Mouse (Mus musculus) effector memory CD4-positive, alpha-beta T cell, adult 7 months (primary cell): ENCODE measurements around the gene Hrg. TPM values are rescaled to one million over a fixed set of nuclear protein-coding genes. Genes with fewer than 3 reads are reported as not detected.

Source experiments
- polyA plus RNA-seq: library from polyadenylated mRNA; unstranded; fragments of 100-300 nt; shearing (Covaris generic); gene quantifications from one replicate; pipeline ENCODE4 v1.2.1, GENCODE M21; 2017

Gene Hrg
- polyA plus RNA-seq: not detected

DNA sequence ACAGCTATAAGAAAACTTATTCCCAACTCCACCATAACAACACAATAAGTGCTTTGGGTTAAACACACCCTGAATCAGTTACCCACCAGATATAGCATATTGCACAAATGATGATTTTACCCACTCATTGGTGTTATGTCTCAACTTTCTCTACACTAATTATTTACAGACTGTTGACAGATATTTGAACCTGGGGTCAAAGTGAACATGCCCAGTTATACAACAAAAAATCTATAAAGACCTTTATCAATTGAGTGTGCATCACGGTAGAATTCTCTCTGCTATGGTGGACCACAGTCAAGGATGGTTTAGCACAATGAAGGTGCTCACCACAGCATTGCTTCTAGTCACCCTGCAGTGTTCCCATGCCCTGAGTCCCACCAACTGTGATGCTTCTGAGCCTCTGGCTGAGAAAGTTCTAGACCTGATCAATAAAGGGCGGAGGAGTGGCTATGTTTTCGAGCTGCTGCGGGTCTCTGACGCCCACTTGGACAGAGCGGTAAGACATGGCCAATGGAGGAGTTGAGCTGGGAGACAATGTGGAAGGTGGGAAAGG, at the start of gene Hrg:
Gene Hrg (plus strand): TSS at position 233 of the 556 bp plus-strand sequence.

DNA sequence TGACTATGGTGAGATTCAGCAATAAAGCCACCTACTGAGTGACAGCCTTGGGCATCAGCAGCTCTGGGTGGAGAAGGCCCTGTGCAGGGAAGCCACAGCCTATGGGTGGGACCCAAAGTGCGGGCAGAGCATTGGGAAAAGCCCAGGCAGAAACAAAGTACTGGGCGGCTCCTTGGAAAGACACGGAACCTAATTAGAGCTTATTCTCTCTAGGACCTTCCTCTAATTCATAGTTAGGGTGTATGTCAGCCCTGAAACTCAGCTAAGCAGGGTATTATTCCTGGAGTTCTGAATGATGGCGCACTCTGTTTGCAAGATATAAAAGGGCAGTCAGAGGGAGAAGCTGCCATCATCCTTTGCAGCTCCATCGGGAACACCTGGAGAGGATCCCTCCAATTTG, 32.8 kb upstream of the Hrg start, which contains the start of gene Fetub:
Gene Fetub (plus strand): TSS at position 301 of the 400 bp plus-strand sequence.

Other genes with a start within 250 kb of the Hrg start
- gene Crygs, start 139.5 kb upstream of the Hrg start, polyA plus RNA-seq: not detected
- gene Tbccd1, start 93.4 kb upstream of the Hrg start, polyA plus RNA-seq: 12.7 TPM
- gene Dnajb11, start 93.2 kb upstream of the Hrg start, polyA plus RNA-seq: 78.9 TPM
- not detected for gene Ahsg, start 59.8 kb upstream of the Hrg start, polyA plus RNA-seq
- 0.28 TPM for gene Fetub, start 32.7 kb upstream of the Hrg start, polyA plus RNA-seq
- not detected for gene Kng2, start 78.4 kb downstream of the Hrg start, polyA plus RNA-seq
- not detected for gene Kng1, start 106.8 kb downstream of the Hrg start, polyA plus RNA-seq
- 409 TPM for gene Eif4a2, start 156.4 kb downstream of the Hrg start, polyA plus RNA-seq
- gene Rfc4, start 176.7 kb downstream of the Hrg start, polyA plus RNA-seq: 20.2 TPM
- gene Adipoq, start 195.5 kb downstream of the Hrg start, polyA plus RNA-seq: not detected